Mouse (Mus musculus) liver, embryonic 14.5 days (tissue): ENCODE data around the gene Poll.

Experiments used
- CTCF ChIP-seq: IDR thresholded peaks from 2 replicates; pipeline ENCODE4 v1.5.1; 2016; ENCODE audit warnings: antibody characterized with exemption, low read depth, control low read depth
- EP300 ChIP-seq: IDR thresholded peaks from 2 replicates; pipeline ENCODE4 v1.6.1; 2016; ENCODE audit warnings: antibody characterized with exemption, low read depth

- no peak for TF ChIP-seq CTCF
- TF ChIP-seq EP300 = no peak
Observed at GRCm38 (mm10) chr19:45565925-45566715, 5.8 kb upstream of the Poll start.
